Mouse (Mus musculus) CH12.LX (cell line): ENCODE results near the gene Camk2n1.

Source experiments
- CHD1 ChIP-seq: IDR thresholded peaks from 2 replicates; pipeline ENCODE4 v1.6.1; 2012; ENCODE audit warnings: low read depth, low read length, improper control_type of control experiment, inconsistent platforms
- CTCF ChIP-seq, 2 experiments: IDR thresholded peaks in 1 of 2; conservative IDR thresholded peaks in 1 of 2; 2 replicates each; pipeline ENCODE4 v1.5.1; 2011 to 2012; ENCODE audit warnings: low read depth in 2 of 2, low read length in 2 of 2, improper control_type of control experiment in 1 of 2, inconsistent platforms in 1 of 2, mild to moderate bottlenecking in 1 of 2, moderate library complexity in 1 of 2
- HCFC1 ChIP-seq: IDR thresholded peaks from 2 replicates; pipeline ENCODE4 v1.6.1; 2012; ENCODE audit warnings: low read depth, mild to moderate bottlenecking, inconsistent platforms, low read length, improper control_type of control experiment
- MAZ ChIP-seq: IDR thresholded peaks from 2 replicates; pipeline ENCODE4 v1.6.1; 2012; ENCODE audit warnings: low read depth, mild to moderate bottlenecking, inconsistent platforms, low read length, improper control_type of control experiment, moderate library complexity
- MEF2A ChIP-seq: IDR thresholded peaks from 2 replicates; pipeline ENCODE4 v1.6.1; 2014; ENCODE audit warnings: low read depth, mild to moderate bottlenecking, inconsistent platforms, low read length, improper control_type of control experiment, borderline replicate concordance
- MXI1 ChIP-seq: IDR thresholded peaks from 2 replicates; pipeline ENCODE4 v1.6.1; 2011; ENCODE audit warnings: mild to moderate bottlenecking, low read depth, low read length, improper control_type of control experiment
- POLR2A ChIP-seq: IDR thresholded peaks from 2 replicates; pipeline ENCODE4 v1.6.1; 2011; ENCODE audit warnings: low read depth, mild to moderate bottlenecking, improper control_type of control experiment, low read length
- RCOR1 ChIP-seq: conservative IDR thresholded peaks from 2 replicates; pipeline ENCODE4 v1.6.1; 2012; ENCODE audit warnings: low read depth, mild to moderate bottlenecking, inconsistent platforms, low read length, improper control_type of control experiment
- USF1 ChIP-seq: IDR thresholded peaks from 2 replicates; pipeline ENCODE4 v1.6.1; 2014; ENCODE audit warnings: low read depth, mild to moderate bottlenecking, inconsistent platforms, low read length, improper control_type of control experiment

DNA sequence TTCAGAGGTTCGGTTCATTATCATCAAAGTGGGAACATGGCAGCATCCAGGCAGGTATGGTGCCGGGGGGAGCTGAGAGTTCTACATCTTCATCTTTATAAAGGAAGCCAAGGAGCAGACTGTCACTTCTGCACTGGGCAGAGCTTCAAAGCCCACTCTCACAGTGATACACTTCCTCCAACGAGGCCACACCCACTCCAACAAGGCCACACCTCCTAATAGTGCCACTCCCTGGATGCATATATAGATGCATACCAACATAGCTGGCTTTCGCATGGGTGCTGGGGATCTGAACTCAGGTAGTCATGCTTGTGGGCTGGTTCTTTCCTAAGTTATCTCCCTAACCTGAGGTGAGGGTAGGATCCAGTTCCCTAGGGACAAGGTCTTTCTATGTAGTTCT is 36.2 kb upstream of the Camk2n1 start:
- TF ChIP-seq USF1 (no peak), MEF2A (no peak), HCFC1 (no peak), CTCF (conservative IDR thresholded peaks at IDR 0.05 in 1 of 2, IDR thresholded peaks at IDR 0.05 in 1 of 2; ENCODE audit: low read depth in 2 of 2, low read length in 2 of 2) (no peak), MAZ (no peak), RCOR1 (no peak), MXI1 (no peak), CHD1 (no peak), POLR2A (no peak)
